Mouse (Mus musculus) spleen, adult 2 months (tissue): ENCODE results near the gene Stk33. TPM values are rescaled to one million over a fixed set of nuclear protein-coding genes. Genes with fewer than 3 reads are reported as not detected.

Experiments
- DNase-seq, 2 experiments: peaks; one replicate each; pipeline versions ENCODE4 v3.0.0 to v3.0.0-alpha.2; 2012 to 2021; ENCODE audit warnings: low spot score in 2 of 2, low read depth in 1 of 2
- H3K27ac ChIP-seq: fragments of 200-500 bp; 2 replicates; pipeline ENCODE4 v1.5.1; 2012; ENCODE audit warnings: low read length, inconsistent platforms; ENCODE audit not compliant: insufficient read depth
- H3K27me3 ChIP-seq: fragments of 200-500 bp; 2 replicates; pipeline ENCODE4 v1.6.1; 2012; ENCODE audit warnings: mild to moderate bottlenecking, moderate library complexity, low read length, inconsistent platforms; ENCODE audit not compliant: control insufficient read depth, insufficient read depth
- H3K36me3 ChIP-seq: fragments of 200-500 bp; 2 replicates; pipeline ENCODE4 v1.6.1; 2012; ENCODE audit warnings: mild to moderate bottlenecking, low read length, inconsistent platforms; ENCODE audit not compliant: control insufficient read depth, insufficient read depth
- H3K4me1 ChIP-seq: fragments of 200-500 bp; 2 replicates; pipeline ENCODE4 v1.6.1; 2011; ENCODE audit warnings: inconsistent platforms; ENCODE audit not compliant: control insufficient read depth, insufficient read depth, insufficient read length
- H3K4me3 ChIP-seq: fragments of 200-500 bp; 2 replicates; pipeline ENCODE4 v1.5.1; 2011; ENCODE audit warnings: mild to moderate bottlenecking, inconsistent platforms; ENCODE audit not compliant: insufficient read depth, insufficient read length; ENCODE audit errors: extremely low read depth
- CTCF ChIP-seq: fragments of 200-500 bp; IDR thresholded peaks from 2 replicates; pipeline ENCODE4 v1.5.1; 2011; ENCODE audit warnings: mild to moderate bottlenecking, inconsistent platforms; ENCODE audit not compliant: insufficient read depth, insufficient read length, insufficient replicate concordance; ENCODE audit errors: extremely low read depth
- POLR2A ChIP-seq: fragments of 200-500 bp; IDR thresholded peaks from 2 replicates; pipeline ENCODE4 v1.6.1; 2011; ENCODE audit warnings: low read depth, low read length, inconsistent platforms
- WGBS: fragments of 180-500 bp; shearing (Covaris S2); methylation state at CpG from one replicate; pipeline ENCODE4 v1.1.7; 2018; 5-methylcytosine and 5-hydroxymethylcytosine counted together
- polyA plus RNA-seq: library from polyadenylated mRNA; depleted of rRNA; stranded (reverse); fragments of >200 nt; gene quantifications from 2 replicates; pipeline ENCODE4 v1.2.3, GENCODE M21; 2012

The Stk33 gene
- polyA plus RNA-seq, 1 experiment: not detected

- Histone ChIP-seq H3K36me3 (no peaks in the 10 kb centered on the region), H3K27ac (no peak overlapping the region), H3K4me3 (no peak overlapping the region), H3K4me1 (no peaks in the 10 kb centered on the region), H3K27me3 (no peaks in the 10 kb centered on the region)
- TF ChIP-seq CTCF (no peak), POLR2A (no peak)
- 83% methylated on average over 2 of the region's 2 CpGs for WGBS
- DNase-seq: no peak
These were observed 129.4 kb downstream of the Stk33 start for GRCm38 (mm10) chr7:109309506-109309905.

DNA sequence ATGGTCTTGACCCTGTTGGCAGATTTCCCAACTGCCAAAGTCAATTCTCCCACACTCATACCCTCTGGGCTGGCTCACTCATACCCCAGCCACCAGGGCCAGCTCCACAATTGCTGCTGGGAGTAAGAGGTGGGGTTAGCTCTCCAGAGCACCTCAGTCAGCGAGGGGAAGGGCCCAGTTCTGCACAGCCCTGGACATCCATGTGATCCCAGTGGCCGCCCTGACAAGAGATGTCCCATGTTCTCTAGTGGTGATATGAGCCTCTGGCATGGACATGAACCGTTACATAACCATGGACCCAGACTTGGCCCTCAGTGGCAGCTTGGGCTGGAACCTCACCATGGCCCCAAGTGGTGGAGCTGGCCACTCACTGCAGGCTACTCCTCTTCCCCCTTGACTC, 143.1 kb downstream of the Stk33 start:
- H3K27ac ChIP-seq: no peak overlapping the region
- 94% methylated on average over 3 of the region's 3 CpGs for WGBS
- TF ChIP-seq CTCF (no peak), POLR2A (no peak)
- no peaks in the 10 kb centered on the region for H3K27me3 ChIP-seq
- DNase-seq: no peak
- H3K4me1 ChIP-seq: no peaks in the 10 kb centered on the region
- no peak overlapping the region for H3K4me3 ChIP-seq
- H3K36me3 ChIP-seq: no peaks in the 10 kb centered on the region

- Histone ChIP-seq H3K27ac (no peak overlapping the region), H3K27me3 (no peaks in the 10 kb centered on the region), H3K36me3 (no peaks in the 10 kb centered on the region), H3K4me3 (no peak overlapping the region), H3K4me1 (no peaks in the 10 kb centered on the region)
- 86% methylated on average over 5 of the region's 5 CpGs for WGBS
- no peak for TF ChIP-seq POLR2A
- no peak for DNase-seq
These were observed 143.5 kb downstream of the Stk33 start for GRCm38 (mm10) chr7:109295351-109295750.

- no peak overlapping the region for H3K4me3 ChIP-seq
- H3K36me3 ChIP-seq: no peaks in the 10 kb centered on the region
- H3K27me3 ChIP-seq: no peaks in the 10 kb centered on the region
- no peak for TF ChIP-seq CTCF
- TF ChIP-seq POLR2A: no peak
- no peak for DNase-seq
- H3K4me1 ChIP-seq: no peaks in the 10 kb centered on the region
- WGBS: 12% methylated on average over 2 of the region's 2 CpGs
- no peak overlapping the region for H3K27ac ChIP-seq
These were observed 148.4 kb downstream of the Stk33 start for GRCm38 (mm10) chr7:109290501-109290900.

DNA sequence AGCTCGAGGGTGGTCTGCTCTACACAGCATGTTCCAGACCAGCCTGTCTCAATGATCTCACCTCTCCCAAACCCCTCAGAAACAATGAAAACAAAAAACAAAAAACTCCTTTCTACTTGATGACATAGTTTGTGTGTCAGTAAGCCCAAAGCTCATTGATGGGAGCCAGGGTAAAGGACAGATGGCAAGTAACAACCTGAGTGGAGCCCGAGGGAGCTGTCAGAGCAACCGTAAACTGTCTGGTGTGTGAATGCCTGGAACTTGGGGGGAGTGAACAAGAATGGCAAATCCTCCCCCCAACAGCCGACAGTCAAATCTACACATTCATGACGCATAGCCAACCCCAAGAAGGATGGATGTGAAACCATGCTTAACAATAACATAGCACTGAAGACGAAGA, 149.8 kb downstream of the Stk33 start:
- 79% methylated on average over 6 of the region's 6 CpGs for WGBS
- DNase-seq: no peak
- Histone ChIP-seq H3K27me3 (no peaks in the 10 kb centered on the region), H3K4me1 (no peaks in the 10 kb centered on the region), H3K27ac (no peak overlapping the region), H3K36me3 (no peaks in the 10 kb centered on the region), H3K4me3 (no peak overlapping the region)
- no peak for TF ChIP-seq CTCF
- no peak for TF ChIP-seq POLR2A

GRCm38 (mm10) chr7:109282106-109282505, 156.8 kb downstream of the Stk33 start:
- Histone ChIP-seq H3K4me3 (no peak overlapping the region), H3K27ac (no peak overlapping the region), H3K27me3 (no peaks in the 10 kb centered on the region), H3K36me3 (no peaks in the 10 kb centered on the region), H3K4me1 (no peaks in the 10 kb centered on the region)
- TF ChIP-seq POLR2A (no peak), CTCF (no peak)
- WGBS: 72% methylated on average over 4 of the region's 4 CpGs
- no peak for DNase-seq

- no peak for TF ChIP-seq POLR2A
- TF ChIP-seq CTCF: no peak
- WGBS: 43% methylated on average over 3 of the region's 3 CpGs
- no peak for DNase-seq
These were observed 162.3 kb downstream of the Stk33 start for GRCm38 (mm10) chr7:109276622-109277021.

More at GRCm38 (mm10) chr7:109276622-109277021, 162.3 kb downstream of the Stk33 start:
- no peak overlapping the region for H3K27ac ChIP-seq
- no peaks in the 10 kb centered on the region for H3K4me1 ChIP-seq
- H3K27me3 ChIP-seq: no peaks in the 10 kb centered on the region
- no peak overlapping the region for H3K4me3 ChIP-seq
- H3K36me3 ChIP-seq: no peaks in the 10 kb centered on the region
